Mouse (Mus musculus) heart, postnatal 10 days (tissue): Measurements from ENCODE around the gene Hes7. TPM values are rescaled to one million over a fixed set of nuclear protein-coding genes. Genes with fewer than 3 reads are reported as not detected.
"Not testable (repeated sequence)": the region's sequence is repeated elsewhere in the genome, so short reads cannot be mapped to it uniquely, and the experiment has no call there.

Source experiments
- DNase-seq, 2 experiments: peaks; one replicate each; pipeline ENCODE4 v3.0.0; 2021
- intact Hi-C: fragments of 180-260 bp; cut with DNase I; formaldehyde crosslinking; loops from one replicate; pipeline ENCODE4 v1.15.1; 2025
- total RNA-seq, 2 experiments: library from RNA; stranded (reverse); gene quantifications; 2 replicates each; pipeline ENCODE4 v1.2.3; 2021

The Hes7 gene
- total RNA-seq, 2 experiments from 2014 or later, result 0.17 to 0.34 TPM

- intact Hi-C loops, result no loop called here
- DNase-seq, result peak in 1 of 2 experiments; percentile 56
Measured at GRCm38 (mm10) chr11:69087082-69087481, 33.1 kb upstream of the Hes7 start.

- DNase-seq, result peak in 1 of 2 experiments; percentile 9
- intact Hi-C loops, result no loop called here
Measured at GRCm38 (mm10) chr11:69087597-69087996, 32.6 kb upstream of the Hes7 start.

GRCm38 (mm10) chr11:69088103-69088855, 31.9 kb upstream of the Hes7 start, which contains the start of gene Vamp2:
Gene Vamp2, plus strand, starts transcription at chr11:69088490.
- peak; percentile 93 to 95 for DNase-seq
- intact Hi-C loops, result loop anchor here (2.0 kb wide), 2 partner anchors 15 to 35 kb away; partner anchors contain the start of gene 9130213A22Rik

- intact Hi-C loops, result loop anchor here (2.0 kb wide), 2 partner anchors 16 to 34 kb away; partner anchors contain the start of gene 9130213A22Rik
- DNase-seq, result peak in 1 of 2 experiments; percentile 30
Measured at GRCm38 (mm10) chr11:69088856-69089615, 31.2 kb upstream of the Hes7 start.

- intact Hi-C loops, result loop anchor here (2.0 to 10.0 kb wide), 3 partner anchors 17 to 325 kb away; partner anchors contain the start of genes 9130213A22Rik and Kdm6b
- DNase-seq, result no peak
Measured at GRCm38 (mm10) chr11:69089616-69090290, 30.5 kb upstream of the Hes7 start.

GRCm38 (mm10) chr11:69090367-69090766, 29.8 kb upstream of the Hes7 start:
- no peak for DNase-seq
- intact Hi-C loops, result loop anchor here (10.0 kb wide), 1 partner anchor 324 kb away; the partner anchor contains the start of gene Kdm6b

GRCm38 (mm10) chr11:69091566-69092385, 28.4 kb upstream of the Hes7 start:
- intact Hi-C loops, result loop anchor here (10.0 kb wide), 1 partner anchor 323 kb away; the partner anchor contains the start of gene Kdm6b
- no peak for DNase-seq

- DNase-seq, result peak; percentile 92 to 95
- intact Hi-C loops, result loop anchor here (10.0 kb wide), 1 partner anchor 322 kb away; the partner anchor contains the start of gene Kdm6b
Measured at GRCm38 (mm10) chr11:69092386-69092751, 27.8 kb upstream of the Hes7 start.

- intact Hi-C loops, result loop anchor here (10.0 kb wide), 1 partner anchor 322 kb away; the partner anchor contains the start of gene Kdm6b
- DNase-seq, result no peak
Measured at GRCm38 (mm10) chr11:69092871-69093270, 27.3 kb upstream of the Hes7 start.

- intact Hi-C loops, result loop anchor here (10.0 kb wide), 1 partner anchor 321 kb away; the partner anchor contains the start of gene Kdm6b
- not testable (repeated sequence) for DNase-seq
Measured at GRCm38 (mm10) chr11:69093856-69094255, 26.3 kb upstream of the Hes7 start.

GRCm38 (mm10) chr11:69094697-69095429, 25.3 kb upstream of the Hes7 start, which contains the start of gene Per1:
Gene Per1, plus strand, starts transcription at chr11:69095217.
- peak; percentile 99 to 100 for DNase-seq
- intact Hi-C loops, result loop anchor here (10.0 kb wide), 1 partner anchor 320 kb away; the partner anchor contains the start of gene Kdm6b

- DNase-seq, result peak; percentile 60 to 68
- intact Hi-C loops, result loop anchor here (10.0 kb wide), 1 partner anchor 319 kb away; the partner anchor contains the start of gene Kdm6b
Measured at GRCm38 (mm10) chr11:69095511-69096231, 24.5 kb upstream of the Hes7 start.

GRCm38 (mm10) chr11:69096360-69096986, 23.7 kb upstream of the Hes7 start:
- DNase-seq, result no peak
- intact Hi-C loops, result loop anchor here (10.0 kb wide), 1 partner anchor 318 kb away; the partner anchor contains the start of gene Kdm6b

GRCm38 (mm10) chr11:69096987-69097900, 23.0 kb upstream of the Hes7 start:
- intact Hi-C loops, result loop anchor here (10.0 kb wide), 1 partner anchor 318 kb away; the partner anchor contains the start of gene Kdm6b
- peak; percentile 100 for DNase-seq

- intact Hi-C loops, result loop anchor here (10.0 kb wide), 1 partner anchor 317 kb away; the partner anchor contains the start of gene Kdm6b
- DNase-seq, result peak in 1 of 2 experiments; percentile 48
Measured at GRCm38 (mm10) chr11:69098039-69098761, 22.0 kb upstream of the Hes7 start.
